Mouse (Mus musculus): Measurements from ENCODE around the gene Apool.

- no peak for TF ChIP-seq POLR2A (IDR thresholded peaks at IDR 0.05; ENCODE audit: control insufficient read depth, extremely low read depth, insufficient read depth, low read length, poor library complexity)
- no peak for TF ChIP-seq CTCF (IDR thresholded peaks at IDR 0.05; ENCODE audit: borderline replicate concordance, control insufficient read depth, extremely low read depth, insufficient read depth, low read length, poor library complexity)
Observed at GRCm38 (mm10) chrX:112368426-112368825, 57.3 kb downstream of the Apool start.
